Mouse (Mus musculus): ENCODE measurements around the gene Cenpj. TPM values are rescaled to one million over a fixed set of nuclear protein-coding genes. Genes with fewer than 3 reads are reported as not detected.

Cenpj gene
- polyA plus RNA-seq, 1 experiment, result 2.7 TPM

- peaks cover under 1% of the 10 kb centered on the region; the same call in 1 of the 2 replicates for H3K4me1 ChIP-seq (ENCODE audit: control insufficient read depth, insufficient read depth, insufficient read length, low read length)
- H3K27ac ChIP-seq (ENCODE audit: insufficient read depth, low read depth, low read length), result no peak overlapping the region
- peak; percentile 89; the same call in 1 of the 2 replicates for TF ChIP-seq CTCF (IDR thresholded peaks at IDR 0.05; ENCODE audit: extremely low read depth, insufficient read length, insufficient replicate concordance, low read depth, low read length)
- no peak; the same call in 1 of the 2 replicates for TF ChIP-seq POLR2A (IDR thresholded peaks at IDR 0.05; ENCODE audit: low read depth, low read length)
- WGBS, result 56% methylated on average over 6 of the region's 6 CpGs
- H3K4me3 ChIP-seq (ENCODE audit: low read depth, low read length), result no peak overlapping the region
- peaks cover 68% of the 10 kb centered on the region for H3K36me3 ChIP-seq (ENCODE audit: control insufficient read depth, insufficient read depth, low read length)
- H3K27me3 ChIP-seq (ENCODE audit: control insufficient read depth, insufficient read depth, low read length), result no peaks in the 10 kb centered on the region
Observed at GRCm38 (mm10) chr14:56598759-56599158, 23.5 kb upstream of the Cenpj start.

GRCm38 (mm10) chr14:56594811-56595210 is 19.6 kb upstream of the Cenpj start:
- Histone ChIP-seq H3K36me3 (ENCODE audit: control insufficient read depth, insufficient read depth, low read length) (peaks cover 82% of the 10 kb centered on the region), H3K4me3 (ENCODE audit: low read depth, low read length) (no peak overlapping the region), H3K27me3 (ENCODE audit: control insufficient read depth, insufficient read depth, low read length) (no peaks in the 10 kb centered on the region), H3K4me1 (ENCODE audit: control insufficient read depth, insufficient read depth, insufficient read length, low read length) (no peaks in the 10 kb centered on the region), H3K27ac (ENCODE audit: insufficient read depth, low read depth, low read length) (no peak overlapping the region)
- WGBS, result 92% methylated on average over 1 of the region's 1 CpGs
- no peak for TF ChIP-seq CTCF (IDR thresholded peaks at IDR 0.05; ENCODE audit: extremely low read depth, insufficient read length, insufficient replicate concordance, low read depth, low read length)
- TF ChIP-seq POLR2A (IDR thresholded peaks at IDR 0.05; ENCODE audit: low read depth, low read length), result no peak

- no peak overlapping the region for H3K4me3 ChIP-seq (ENCODE audit: low read depth, low read length)
- 94% methylated on average over 9 of the region's 9 CpGs for WGBS
- no peaks in the 10 kb centered on the region for H3K4me1 ChIP-seq (ENCODE audit: control insufficient read depth, insufficient read depth, insufficient read length, low read length)
- no peak for TF ChIP-seq CTCF (IDR thresholded peaks at IDR 0.05; ENCODE audit: extremely low read depth, insufficient read length, insufficient replicate concordance, low read depth, low read length)
- no peak for TF ChIP-seq POLR2A (IDR thresholded peaks at IDR 0.05; ENCODE audit: low read depth, low read length)
- H3K27ac ChIP-seq (ENCODE audit: insufficient read depth, low read depth, low read length), result no peak overlapping the region
- no peaks in the 10 kb centered on the region for H3K27me3 ChIP-seq (ENCODE audit: control insufficient read depth, insufficient read depth, low read length)
- peaks cover 79% of the 10 kb centered on the region for H3K36me3 ChIP-seq (ENCODE audit: control insufficient read depth, insufficient read depth, low read length)
Observed at GRCm38 (mm10) chr14:56592191-56592590, 17.0 kb upstream of the Cenpj start.

- no peak overlapping the region for H3K27ac ChIP-seq (ENCODE audit: insufficient read depth, low read depth, low read length)
- peaks cover 37% of the 10 kb centered on the region for H3K36me3 ChIP-seq (ENCODE audit: control insufficient read depth, insufficient read depth, low read length)
- 89% methylated on average over 6 of the region's 6 CpGs for WGBS
- TF ChIP-seq CTCF (IDR thresholded peaks at IDR 0.05; ENCODE audit: extremely low read depth, insufficient read length, insufficient replicate concordance, low read depth, low read length), result no peak
- TF ChIP-seq POLR2A (IDR thresholded peaks at IDR 0.05; ENCODE audit: low read depth, low read length), result no peak
- H3K4me3 ChIP-seq (ENCODE audit: low read depth, low read length), result no peak overlapping the region
- no peaks in the 10 kb centered on the region for H3K4me1 ChIP-seq (ENCODE audit: control insufficient read depth, insufficient read depth, insufficient read length, low read length)
- H3K27me3 ChIP-seq (ENCODE audit: control insufficient read depth, insufficient read depth, low read length), result no peaks in the 10 kb centered on the region
Observed at GRCm38 (mm10) chr14:56582294-56582693, 7.1 kb upstream of the Cenpj start.

DNA sequence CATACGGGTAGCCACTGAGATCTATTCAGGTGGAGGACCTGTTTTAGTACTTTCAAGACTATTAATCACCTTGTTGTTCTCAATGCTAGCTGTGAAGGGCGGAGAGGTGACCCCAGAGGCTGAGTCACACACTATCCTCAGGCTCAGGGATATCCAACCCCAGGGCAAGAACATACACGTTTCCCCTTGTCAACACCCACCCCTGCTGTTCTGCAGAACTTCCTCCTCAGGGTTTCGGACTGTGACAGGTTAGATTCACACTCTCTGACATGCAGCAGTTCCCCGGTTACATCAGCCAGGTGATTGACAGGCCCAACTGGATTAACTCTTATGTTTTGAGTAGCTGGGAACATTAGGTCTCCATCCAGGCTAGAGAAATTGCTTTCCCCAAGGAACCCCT is 5.9 kb upstream of the Cenpj start:
- 73% methylated on average over 5 of the region's 5 CpGs for WGBS
- peaks cover 29% of the 10 kb centered on the region for H3K36me3 ChIP-seq (ENCODE audit: control insufficient read depth, insufficient read depth, low read length)
- H3K27me3 ChIP-seq (ENCODE audit: control insufficient read depth, insufficient read depth, low read length), result no peaks in the 10 kb centered on the region
- no peak overlapping the region for H3K27ac ChIP-seq (ENCODE audit: insufficient read depth, low read depth, low read length)
- TF ChIP-seq POLR2A (IDR thresholded peaks at IDR 0.05; ENCODE audit: low read depth, low read length), result no peak
- TF ChIP-seq CTCF (IDR thresholded peaks at IDR 0.05; ENCODE audit: extremely low read depth, insufficient read length, insufficient replicate concordance, low read depth, low read length), result no peak
- no peak overlapping the region for H3K4me3 ChIP-seq (ENCODE audit: low read depth, low read length)
- 0 out of 2 replicates have a peak, but pooled peaks cover 2% of the 10 kb centered on the region for H3K4me1 ChIP-seq (ENCODE audit: control insufficient read depth, insufficient read depth, insufficient read length, low read length)

GRCm38 (mm10) chr14:56579011-56579410 is 3.8 kb upstream of the Cenpj start:
- Histone ChIP-seq H3K27ac (ENCODE audit: insufficient read depth, low read depth, low read length) (no peak overlapping the region), H3K4me3 (ENCODE audit: low read depth, low read length) (no peak overlapping the region), H3K27me3 (ENCODE audit: control insufficient read depth, insufficient read depth, low read length) (no peaks in the 10 kb centered on the region), H3K36me3 (ENCODE audit: control insufficient read depth, insufficient read depth, low read length) (peaks cover 11% of the 10 kb centered on the region; the same call in 1 of the 2 replicates), H3K4me1 (ENCODE audit: control insufficient read depth, insufficient read depth, insufficient read length, low read length) (0 out of 2 replicates have a peak, but pooled peaks cover 3% of the 10 kb centered on the region)
- TF ChIP-seq POLR2A (IDR thresholded peaks at IDR 0.05; ENCODE audit: low read depth, low read length) (no peak), CTCF (IDR thresholded peaks at IDR 0.05; ENCODE audit: extremely low read depth, insufficient read length, insufficient replicate concordance, low read depth, low read length) (no peak)
- 77% methylated on average over 8 of the region's 8 CpGs for WGBS

DNA sequence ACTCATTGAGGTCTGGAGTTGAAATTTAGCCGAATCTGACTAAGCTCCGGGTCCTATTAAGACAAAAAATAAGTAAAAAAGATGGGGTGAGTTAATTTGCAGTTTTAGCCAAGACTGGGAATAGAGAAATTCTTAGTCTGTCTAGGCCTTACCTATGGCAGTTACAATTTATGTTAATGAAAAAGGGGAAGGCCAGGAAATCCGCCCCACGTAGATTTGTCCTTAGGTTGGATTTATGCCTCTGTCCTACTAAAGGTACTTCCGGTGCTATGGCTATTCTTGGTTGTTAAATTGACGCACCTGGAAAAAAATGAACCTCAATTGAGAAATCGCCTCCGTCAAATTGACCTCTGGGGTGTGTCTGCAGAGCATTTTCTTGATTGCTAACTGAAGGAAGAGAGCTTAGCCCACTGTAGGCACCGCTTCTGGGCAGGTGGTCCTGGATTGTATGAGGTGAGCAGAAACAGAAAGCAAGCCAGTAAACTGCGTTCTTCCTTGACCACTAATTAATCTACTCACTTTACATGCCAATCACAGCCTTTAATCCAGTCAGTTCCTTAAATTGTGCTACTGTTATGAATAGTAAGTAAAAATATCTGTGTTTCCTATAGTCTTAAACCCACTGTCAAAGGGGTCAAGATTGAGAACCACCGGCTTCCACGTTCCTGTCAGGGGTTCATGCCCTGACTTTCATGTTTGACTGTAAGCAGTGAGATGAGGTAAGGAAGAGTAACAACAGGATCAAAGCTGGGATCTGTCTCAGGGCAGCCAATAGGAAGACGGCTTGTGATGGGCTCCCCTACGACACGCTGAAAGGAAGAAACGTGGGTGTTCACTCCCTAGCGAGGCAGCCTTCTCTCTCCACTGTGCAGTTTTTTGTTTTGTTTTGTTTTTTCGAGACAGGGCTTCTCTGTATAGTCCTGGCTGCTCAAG is 1.0 kb upstream of the Cenpj start:
- Histone ChIP-seq H3K4me3 (ENCODE audit: low read depth, low read length) (peak overlapping the region; percentile 99), H3K4me1 (ENCODE audit: control insufficient read depth, insufficient read depth, insufficient read length, low read length) (0 out of 2 replicates have a peak, but pooled peaks cover 3% of the 10 kb centered on the region), H3K27ac (ENCODE audit: insufficient read depth, low read depth, low read length) (peak overlapping the region; percentile 89), H3K27me3 (ENCODE audit: control insufficient read depth, insufficient read depth, low read length) (no peaks in the 10 kb centered on the region), H3K36me3 (ENCODE audit: control insufficient read depth, insufficient read depth, low read length) (peaks cover 4% of the 10 kb centered on the region; the same call in 1 of the 2 replicates)
- WGBS, result 45% methylated on average over 18 of the region's 18 CpGs
- TF ChIP-seq POLR2A (IDR thresholded peaks at IDR 0.05; ENCODE audit: low read depth, low read length), result no peak
- no peak for TF ChIP-seq CTCF (IDR thresholded peaks at IDR 0.05; ENCODE audit: extremely low read depth, insufficient read length, insufficient replicate concordance, low read depth, low read length)

All from small intestine, adult 2 months (tissue).